Mouse (Mus musculus): ENCODE measurements around the gene Iqcg.
A peak's percentile ranks its signal among the peaks of the same experiment; 100 is the strongest.
"Not testable (repeated sequence)": the region's sequence is repeated elsewhere in the genome, so short reads cannot be mapped to it uniquely, and the experiment has no call there.

The Iqcg gene

DNA sequence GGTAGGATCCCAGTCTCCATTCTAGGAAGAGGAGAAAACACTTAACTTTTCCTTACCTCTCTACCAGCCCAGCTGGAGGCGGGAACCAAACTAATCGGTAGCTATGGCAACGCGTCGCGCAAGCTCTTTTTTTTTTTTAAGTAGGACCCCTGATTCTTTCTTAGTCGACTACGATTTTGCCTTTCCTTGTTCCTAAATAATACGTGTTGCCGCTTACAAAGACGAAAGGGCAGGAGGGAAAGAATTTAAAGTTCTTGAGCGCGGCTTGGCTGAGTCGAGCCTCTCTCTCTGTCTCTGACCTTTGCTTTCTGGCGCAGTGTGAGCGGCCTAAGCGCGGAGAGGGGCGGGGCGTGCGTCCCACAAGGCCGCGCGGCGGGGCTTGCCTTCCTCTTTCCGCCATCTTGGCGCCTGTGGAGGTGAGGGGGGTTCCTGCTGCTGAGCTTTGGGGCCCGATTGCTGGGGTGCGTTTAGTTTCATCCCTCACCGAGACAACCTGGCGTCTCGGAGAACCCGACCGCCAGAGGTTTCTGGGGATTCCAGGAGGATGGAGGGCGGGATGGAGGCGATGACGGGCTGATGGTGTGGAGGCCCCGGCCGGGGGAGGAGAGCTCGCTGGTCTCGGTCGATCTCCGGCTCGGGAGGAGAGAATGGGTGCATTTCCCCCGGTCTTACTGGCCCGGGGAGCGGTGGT lies at the start of gene Iqcg, which contains the start of gene Rpl35a:
Gene Iqcg (minus strand): TSS at position 124 of the 691 bp plus-strand sequence.
Gene Rpl35a (plus strand): TSS at position 359 of the 691 bp plus-strand sequence.
- DNase-seq (ENCODE audit: low spot score in 2 of 2), result peak; percentile 75 to 77

DNA sequence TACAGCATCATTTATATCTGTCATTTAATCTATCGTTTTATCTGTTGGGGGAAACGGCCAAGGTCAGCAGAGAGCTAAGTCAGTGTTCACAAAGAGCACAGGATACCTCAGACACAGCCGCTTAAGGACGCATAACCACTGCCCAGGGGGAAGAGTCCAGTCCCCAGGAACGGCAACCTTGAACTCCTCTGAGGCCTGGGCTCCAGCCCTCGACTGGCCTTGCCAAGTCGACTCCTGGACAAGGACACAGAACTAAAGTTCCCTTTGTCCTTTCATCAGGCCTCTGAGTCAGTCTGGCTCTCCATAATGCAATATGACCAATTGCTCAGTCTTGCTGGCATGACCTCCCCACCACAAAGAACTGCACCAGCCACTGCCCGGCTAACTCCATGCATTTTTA lies 29.6 kb upstream of the Iqcg start:
- DNase-seq (ENCODE audit: low spot score in 2 of 2), result no peak

DNA sequence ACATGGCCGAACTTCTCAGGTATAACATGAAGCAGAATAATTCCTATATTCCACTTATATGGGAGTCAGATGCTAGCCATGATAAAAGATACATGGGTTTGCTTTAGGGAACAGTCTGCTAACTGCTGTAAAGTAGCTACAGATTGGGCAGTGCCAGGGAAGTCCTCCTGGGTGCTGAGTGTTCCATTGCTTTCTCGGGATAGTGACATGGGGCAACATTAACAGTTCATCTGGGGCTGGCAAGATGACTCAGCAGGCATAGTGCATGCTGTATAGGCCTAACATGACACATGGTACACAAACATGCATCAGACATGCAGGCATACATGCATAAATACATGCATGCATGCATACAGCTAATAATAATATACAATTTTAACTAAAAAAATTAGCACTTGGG lies 28.0 kb upstream of the Iqcg start:
- no peak for DNase-seq (ENCODE audit: low spot score in 2 of 2)

DNA sequence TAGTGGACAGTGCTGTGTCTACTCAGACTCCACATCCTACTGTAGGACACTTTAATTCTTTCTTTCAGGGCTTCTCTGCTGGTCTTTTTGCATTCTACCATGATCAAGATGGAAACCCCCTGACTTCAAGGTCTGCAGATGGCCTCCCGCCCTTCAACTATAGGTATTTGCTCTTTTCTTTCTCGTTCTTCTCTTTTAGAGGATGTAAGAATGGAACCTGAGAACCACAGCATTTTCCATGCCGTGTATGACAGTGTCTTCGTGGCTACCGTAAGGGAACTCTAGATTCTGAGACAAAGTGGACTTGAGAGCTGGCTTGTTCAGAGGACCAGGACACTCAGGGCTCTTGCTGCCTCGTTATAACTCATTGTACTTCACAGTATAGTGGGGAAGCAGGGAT lies 26.9 kb upstream of the Iqcg start:
- no peak for DNase-seq (ENCODE audit: low spot score in 2 of 2)

DNA sequence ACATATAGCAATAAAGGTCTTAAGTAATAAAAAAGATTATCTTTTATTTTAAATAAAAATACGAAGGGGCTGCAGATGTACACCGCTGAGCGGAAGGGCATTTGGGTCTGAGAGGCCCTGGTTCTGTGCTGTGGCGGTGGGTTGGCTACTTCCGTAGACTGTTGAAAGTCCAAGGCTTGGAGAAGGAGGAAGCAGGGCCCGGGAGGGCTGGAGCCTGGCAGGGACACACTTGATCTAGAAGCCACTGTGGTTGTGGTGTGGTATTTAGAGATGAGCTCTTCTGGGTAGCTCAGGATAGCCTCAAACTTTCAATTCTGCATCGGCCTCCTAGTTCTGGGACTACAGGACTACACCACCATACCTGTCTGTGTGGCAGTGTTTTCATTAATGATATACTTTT lies 24.0 kb upstream of the Iqcg start:
- DNase-seq (ENCODE audit: low spot score in 2 of 2), result no peak

DNA sequence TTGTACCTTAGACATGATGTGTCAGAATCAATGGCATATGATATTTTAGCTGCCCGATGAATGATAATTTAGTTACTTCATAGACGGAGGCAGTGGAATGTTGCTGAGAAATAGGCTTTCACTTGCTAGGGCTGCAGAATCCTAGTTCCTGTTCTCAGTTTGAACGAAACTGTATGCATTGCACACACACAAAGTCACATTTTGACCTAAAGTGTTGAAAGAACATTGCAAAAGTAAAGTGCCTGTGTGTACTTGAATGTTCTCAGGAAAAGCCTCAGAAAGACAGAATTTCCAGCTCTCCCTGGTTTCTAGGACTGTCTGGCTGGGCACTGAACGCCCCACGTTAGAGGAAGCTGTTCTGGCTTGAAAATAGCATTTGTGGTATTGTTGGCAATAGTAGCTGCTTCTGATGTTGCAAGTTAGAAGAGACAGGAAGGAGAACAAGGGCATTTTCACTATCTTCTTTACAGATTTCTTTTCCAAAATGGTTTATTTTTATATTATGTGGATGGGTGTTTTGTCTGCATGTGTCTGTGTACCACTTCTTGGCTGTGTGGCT lies 21.1 kb upstream of the Iqcg start:
- no peak for DNase-seq (ENCODE audit: low spot score in 2 of 2)

DNA sequence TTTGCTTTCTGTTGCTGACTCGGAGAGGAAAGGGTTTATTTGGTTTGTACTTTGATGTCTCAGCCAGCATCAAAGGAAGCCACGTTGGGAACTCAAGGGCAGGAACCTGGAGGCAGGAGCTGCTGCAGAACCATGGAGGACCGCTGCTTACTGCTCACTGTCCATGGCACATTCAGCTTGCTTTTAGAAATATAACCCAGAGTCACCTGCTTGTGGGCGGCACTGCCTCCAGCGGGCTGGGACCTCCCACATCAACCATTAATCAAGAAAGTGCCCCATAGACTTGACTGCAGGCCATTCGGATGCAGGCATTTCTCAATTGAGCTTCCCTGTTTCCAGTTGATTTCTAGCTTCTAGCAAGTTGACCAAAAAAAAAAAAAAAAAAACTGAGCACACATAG lies 20.1 kb upstream of the Iqcg start:
- DNase-seq (ENCODE audit: low spot score in 2 of 2), result no peak

DNA sequence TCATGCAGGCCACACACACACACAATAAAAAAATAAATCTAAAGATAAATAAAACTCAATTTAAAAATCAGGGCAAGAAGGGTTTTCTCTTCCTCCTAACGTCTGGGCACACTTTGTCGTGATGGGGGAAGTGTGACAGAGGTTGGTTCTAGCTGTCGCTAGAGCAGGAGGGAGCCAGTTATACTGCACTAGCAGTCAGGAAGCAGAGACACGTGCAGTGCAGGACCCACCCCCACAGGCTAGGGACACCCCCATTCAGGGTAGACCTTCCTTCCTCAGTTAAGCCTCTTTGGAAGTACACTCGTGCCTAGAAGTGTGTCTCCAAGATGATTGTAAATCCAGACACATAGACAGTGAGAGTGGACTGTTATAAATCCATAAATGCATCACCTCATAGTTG lies 18.9 kb upstream of the Iqcg start:
- no peak for DNase-seq (ENCODE audit: low spot score in 2 of 2)

DNA sequence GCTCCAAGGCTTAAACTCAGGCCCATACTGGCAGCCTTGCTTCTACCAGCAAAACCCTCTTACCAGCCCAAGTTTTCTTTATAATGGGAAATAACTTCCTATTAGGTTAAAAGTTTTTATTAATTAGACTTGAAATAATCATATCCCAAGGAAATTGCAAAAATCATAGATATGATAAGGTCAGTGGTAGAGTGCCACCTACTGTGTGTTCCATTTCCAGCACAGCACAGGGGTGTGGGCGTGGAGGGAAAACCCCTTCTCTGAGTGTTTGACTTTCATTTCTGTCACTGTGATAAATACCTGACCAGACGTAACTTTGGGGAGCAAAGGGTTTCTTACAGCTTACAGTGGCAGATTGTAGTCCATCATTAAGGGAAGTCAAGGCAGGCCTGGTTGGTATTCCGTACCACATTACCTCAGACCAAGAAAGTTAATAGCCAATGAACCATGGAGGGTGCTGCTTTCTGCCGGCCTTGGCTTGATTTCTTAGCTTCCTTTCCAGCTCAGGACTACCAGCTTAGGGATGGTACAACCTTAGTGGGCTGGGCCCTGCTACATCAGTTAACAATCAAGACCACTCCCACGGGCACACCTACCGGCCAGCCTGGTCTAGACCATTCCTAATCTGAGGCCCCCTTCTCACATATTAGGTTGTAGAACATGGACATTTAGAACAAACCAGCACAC lies 17.0 kb upstream of the Iqcg start:
- DNase-seq (ENCODE audit: low spot score in 2 of 2), result no peak

DNA sequence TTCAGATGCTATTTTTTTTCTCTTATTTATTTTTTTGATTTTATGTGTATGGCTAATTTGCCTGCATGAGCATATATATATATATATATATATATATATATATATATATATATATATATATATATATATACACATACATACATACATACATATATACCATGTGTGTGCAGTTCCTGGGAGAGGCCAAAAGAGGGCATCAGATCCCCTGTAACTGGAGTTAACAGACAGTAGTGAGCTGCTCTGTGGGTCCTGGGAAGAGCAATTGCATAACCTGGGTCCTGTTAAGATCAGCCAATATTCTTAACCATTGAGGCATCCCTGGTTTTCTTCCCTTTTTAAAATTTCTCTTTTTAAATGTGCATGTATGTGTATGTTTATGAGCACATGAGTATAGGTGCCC lies 14.9 kb upstream of the Iqcg start:
- no peak for DNase-seq (ENCODE audit: low spot score in 2 of 2)

DNA sequence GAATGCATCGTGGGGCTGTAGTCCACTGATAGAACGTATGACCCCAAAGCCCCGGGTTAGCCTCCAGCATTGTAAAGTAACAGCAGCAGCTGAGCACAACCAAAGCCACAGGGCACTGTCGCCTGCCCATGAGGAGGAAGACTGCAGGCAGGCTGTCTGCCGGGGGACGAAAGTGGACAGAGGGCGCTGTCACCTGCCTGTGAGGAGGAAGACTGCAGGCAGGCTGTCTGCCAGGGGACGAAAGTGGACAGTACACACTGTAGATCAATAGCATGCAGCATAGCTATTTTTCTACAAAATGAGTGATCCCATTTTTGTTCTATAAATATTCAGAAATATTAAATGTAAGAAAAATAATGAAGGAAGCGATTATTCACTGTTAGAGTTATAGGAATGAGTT lies 8.6 kb upstream of the Iqcg start:
- no peak for DNase-seq (ENCODE audit: low spot score in 2 of 2)

DNA sequence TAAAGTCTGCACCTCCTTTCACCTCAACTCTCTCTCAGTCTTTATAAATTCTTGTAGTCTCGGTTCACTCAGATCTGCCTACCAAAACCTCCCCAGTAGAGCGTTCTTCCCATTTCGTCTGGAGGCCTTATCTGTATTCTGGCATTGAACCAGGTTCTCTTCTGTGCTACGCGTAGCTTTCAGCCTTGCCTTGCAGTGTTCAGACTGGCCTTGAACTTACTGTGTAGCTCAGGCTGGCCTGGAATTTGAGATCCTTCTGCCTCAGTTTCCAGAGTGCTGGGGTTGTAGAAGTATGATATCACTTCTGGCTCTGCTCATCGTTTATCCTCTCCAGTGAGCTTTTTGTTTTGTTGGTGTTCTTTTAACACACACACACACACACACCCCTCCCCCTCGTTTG lies 7.2 kb upstream of the Iqcg start:
- DNase-seq (ENCODE audit: low spot score in 2 of 2), result no peak

DNA sequence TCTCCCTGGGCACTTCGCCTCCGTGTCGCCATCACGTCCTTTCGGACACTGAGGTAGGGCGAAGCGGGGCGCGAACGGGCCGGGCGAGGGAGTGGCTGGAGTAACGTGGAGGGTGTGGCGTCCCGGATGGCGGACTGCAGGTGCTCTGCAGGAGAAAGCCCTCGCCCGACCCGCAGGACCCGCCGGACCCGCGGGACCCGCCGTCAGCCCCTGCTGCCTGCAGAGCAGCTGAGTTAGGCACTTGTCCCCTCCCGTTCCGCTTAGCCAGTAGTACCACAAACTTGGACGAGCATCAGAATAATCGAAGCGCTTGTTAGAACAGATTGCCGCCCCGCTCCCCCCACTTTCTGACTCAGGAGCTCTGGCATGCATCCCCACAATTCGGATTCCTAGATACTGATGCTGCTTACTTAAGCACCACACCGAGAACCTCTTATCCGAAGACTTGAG lies 6.7 kb upstream of the Iqcg start:
- peak; percentile 38 to 70 for DNase-seq (ENCODE audit: low spot score in 2 of 2)

DNA sequence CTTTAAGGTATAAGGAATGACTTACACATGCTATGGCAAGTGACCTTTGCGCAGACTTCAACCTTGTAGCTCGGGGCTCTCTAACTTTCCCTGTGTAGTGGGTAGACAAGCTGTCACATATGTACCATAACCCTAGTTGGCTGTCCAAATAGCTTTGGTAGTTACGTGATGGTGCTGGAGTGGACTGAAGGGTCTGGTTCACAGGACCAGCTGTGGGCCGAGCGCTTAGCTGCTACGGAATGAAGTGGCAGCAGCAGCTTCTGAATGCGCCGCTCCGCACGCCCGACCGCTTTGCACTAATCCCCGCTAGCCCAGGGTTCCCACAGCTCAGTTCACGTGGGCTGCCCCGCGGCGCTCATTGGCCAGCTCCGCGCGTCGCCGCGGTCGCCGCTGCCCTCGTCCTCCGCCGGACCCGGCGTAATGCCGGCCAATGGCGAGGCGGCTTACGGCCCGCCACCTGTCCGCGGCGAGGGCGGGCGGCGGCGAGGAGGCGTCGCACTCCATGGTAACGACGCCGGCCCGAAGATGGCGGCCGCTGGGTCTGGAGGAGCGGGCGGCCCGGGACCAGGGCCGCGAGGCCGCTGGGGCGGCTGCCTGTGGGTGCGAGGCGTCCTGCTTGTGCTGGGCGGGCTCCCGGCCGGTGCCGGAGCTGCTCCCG lies 6.1 kb upstream of the Iqcg start, which contains the start of gene Lmln:
Gene Lmln (plus strand): TSS at position 498 of the 658 bp plus-strand sequence.
- DNase-seq (ENCODE audit: low spot score in 2 of 2), result peak; percentile 87 to 90

DNA sequence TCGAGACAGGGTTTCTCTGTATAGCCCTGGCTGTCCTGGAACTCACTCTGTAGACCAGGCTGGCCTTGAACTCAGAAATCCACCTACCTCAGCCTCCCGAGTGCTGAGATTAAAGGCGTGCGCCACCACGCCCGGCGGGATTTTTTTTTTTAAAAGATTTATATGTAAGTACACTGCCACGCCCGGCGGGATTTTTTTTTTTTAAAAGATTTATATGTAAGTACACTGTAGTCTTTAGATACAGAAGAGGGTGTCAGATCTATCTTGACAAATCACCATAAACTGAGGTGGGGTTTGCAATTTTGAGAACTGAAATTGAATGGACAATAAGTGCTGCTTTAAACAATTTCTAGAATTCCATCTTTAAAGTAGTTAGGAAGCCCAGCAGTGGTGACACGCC lies 5.4 kb upstream of the Iqcg start:
- DNase-seq (ENCODE audit: low spot score in 2 of 2), result no peak

DNA sequence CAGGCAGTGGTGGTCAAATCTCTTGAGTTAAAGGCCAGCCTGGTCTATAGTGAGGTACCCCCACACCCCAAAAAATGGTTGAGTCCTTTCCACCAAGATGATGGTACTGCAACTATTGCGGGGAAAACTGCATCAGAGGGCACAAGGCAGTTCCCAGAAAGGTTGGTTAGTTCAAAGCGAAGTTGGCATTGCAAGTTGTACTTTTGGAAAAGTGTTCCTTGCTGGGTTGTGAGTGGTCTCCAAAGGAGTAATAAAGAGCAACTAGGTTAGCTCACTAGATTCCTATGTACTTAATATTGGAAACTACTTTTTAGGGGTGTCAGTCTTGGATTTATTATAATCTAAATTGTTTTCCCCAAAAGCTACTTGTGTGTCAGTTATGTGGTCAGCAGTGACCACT lies 4.9 kb upstream of the Iqcg start:
- DNase-seq (ENCODE audit: low spot score in 2 of 2), result no peak

DNA sequence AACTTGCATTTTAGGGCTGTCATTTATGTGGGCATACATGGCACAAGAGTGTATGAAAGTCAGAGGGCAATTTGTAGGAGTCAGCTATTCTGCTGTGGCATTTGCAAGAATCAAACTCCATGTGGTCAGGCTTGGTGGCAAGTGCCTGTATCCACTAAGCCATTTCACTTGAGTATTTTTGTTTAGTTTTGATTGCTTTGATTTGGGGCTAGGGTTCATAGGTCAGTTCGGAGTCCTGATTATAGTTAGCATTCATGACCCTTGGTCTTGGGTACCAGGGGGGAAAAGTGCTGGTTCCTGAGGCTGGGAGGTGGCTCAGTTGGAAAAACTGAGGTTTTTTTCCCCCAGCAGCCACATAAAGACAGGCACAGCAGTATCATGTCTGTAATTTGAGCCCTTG lies 3.5 kb upstream of the Iqcg start:
- DNase-seq (ENCODE audit: low spot score in 2 of 2), result no peak

DNA sequence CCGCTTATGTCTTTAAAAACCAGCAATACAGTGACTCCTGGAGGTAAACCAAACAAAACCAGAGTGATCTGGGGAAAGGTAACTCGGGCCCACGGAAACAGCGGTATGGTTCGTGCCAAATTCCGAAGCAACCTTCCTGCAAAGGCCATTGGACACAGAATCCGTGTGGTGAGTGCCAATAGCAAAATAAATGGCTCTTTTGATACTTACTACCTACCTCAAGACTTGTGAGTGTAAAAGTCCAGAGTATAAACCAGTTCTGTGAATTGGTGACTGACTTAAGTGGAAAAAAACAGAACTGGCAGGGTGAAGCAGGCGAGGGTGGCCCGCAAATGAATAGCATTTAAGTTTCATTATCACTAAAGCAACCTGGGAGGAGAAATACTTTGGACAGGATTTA lies 2.6 kb upstream of the Iqcg start:
- not testable (repeated sequence) for DNase-seq (ENCODE audit: low spot score in 2 of 2)

DNA sequence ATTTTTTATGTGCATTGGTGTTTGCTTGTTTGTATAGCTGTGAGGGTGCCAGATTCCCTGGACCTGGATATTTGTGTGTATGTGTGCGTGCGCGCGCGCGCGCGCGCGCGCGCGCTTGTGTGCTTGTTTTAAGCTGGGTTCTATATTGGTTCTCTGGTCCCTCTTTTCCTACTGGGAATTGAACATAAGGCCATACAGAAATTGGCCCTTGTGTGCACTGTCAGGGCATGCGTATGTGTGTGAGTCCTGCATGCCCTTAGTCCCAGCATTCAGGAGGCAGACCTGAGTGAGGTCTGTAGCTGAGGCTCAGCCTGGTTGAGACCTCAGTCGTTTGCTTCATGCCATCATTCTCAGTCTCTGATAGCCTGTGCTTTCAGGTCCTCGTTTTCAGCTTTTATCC lies 2.0 kb upstream of the Iqcg start:
- no peak for DNase-seq (ENCODE audit: low spot score in 2 of 2)

DNA sequence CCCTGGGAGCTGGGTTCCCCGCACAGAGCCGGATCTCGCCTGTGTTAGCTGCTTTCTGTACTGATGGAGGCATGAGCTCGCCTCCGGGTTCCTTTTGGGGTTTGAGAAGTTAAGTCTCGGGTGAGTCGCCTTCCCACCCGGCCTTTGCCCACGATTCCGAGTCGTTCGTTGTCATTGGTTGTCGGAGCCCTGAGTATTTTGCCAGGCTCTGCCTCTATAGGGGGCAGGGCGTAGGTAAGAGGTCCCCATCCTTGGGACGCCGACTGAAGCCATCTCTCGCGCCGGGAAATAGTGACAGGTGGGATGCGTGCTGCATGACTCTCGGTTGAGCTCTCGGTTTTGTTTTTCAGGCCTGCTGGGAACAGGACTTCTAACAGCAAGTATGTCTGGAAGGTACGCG lies 768 bp upstream of the Iqcg start:
- DNase-seq (ENCODE audit: low spot score in 2 of 2), result no peak

DNA sequence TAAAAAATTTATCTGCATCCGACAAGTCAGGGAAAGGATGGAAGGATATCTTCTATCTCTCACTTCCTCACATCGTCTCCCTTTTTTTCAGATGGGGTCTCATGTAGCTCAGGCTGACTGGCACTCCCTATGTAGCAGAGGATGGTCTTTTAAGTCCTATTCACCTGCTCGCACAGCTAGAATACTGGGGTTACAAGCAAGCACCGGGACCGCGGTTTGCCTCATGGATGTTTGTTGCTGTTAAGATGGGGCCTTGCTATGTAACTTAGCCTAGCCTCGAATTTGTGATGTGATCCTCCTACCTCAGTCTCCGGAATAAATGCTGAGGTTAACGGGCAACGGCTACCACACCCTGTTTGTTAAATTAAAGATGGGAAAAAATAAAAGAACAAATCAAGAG lies 363 bp downstream of the Iqcg start:
- no peak for DNase-seq (ENCODE audit: low spot score in 2 of 2)

DNA sequence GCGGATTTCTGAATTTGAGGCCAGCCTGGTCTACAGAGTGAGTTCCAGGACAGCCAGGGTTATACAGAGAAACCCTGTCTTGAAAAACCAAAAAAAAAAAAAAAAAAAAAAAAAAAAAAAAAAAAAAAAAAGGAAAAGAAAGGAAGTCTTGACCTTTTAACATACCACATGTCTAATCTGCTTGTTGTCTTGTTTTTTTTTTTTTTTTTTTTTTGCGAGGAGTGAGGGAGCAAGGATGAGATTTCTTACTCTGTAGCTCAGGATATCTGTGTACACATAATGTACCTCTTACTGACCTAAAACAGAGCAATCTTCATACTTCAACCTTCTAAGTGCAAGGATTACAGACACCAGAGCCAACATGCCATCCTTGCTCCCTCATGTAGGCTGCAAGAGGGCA lies 1.1 kb downstream of the Iqcg start:
- not testable (repeated sequence) for DNase-seq (ENCODE audit: low spot score in 2 of 2)

DNA sequence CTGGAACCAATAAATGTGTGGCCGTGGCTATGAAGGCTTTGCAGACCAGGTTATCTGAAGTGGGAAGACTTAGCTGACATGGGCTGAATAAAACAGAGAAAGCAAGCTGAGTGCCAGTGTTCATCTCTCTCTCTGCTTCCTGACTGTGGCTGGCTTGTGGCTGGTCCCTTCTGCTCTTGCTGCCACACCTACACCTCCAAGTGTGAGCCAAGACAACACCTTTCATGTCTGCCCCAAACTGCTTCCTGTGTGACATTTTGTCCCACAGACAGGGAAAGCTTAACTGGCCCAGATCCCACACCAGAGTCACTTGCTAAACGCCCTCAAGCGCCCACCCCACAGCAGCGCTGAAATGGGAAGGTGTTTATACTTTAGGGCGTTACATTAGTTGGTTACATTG lies 2.9 kb downstream of the Iqcg start:
- no peak for DNase-seq (ENCODE audit: low spot score in 2 of 2)

All from right cerebral cortex, postnatal 36 days (tissue).